Mouse (Mus musculus) erythroblast, embryonic 14.5 days (primary cell): ENCODE data around the gene Plekhf1.

Experiments used
- GATA1 ChIP-seq: IDR thresholded peaks from 2 replicates; pipeline ENCODE4 v1.6.1; 2012; ENCODE audit warnings: low read length, inconsistent platforms, mixed read lengths
- TAL1 ChIP-seq: IDR thresholded peaks from 3 replicates; pipeline ENCODE4 v1.6.1; 2012; ENCODE audit warnings: low read length, inconsistent platforms, mixed read lengths

DNA sequence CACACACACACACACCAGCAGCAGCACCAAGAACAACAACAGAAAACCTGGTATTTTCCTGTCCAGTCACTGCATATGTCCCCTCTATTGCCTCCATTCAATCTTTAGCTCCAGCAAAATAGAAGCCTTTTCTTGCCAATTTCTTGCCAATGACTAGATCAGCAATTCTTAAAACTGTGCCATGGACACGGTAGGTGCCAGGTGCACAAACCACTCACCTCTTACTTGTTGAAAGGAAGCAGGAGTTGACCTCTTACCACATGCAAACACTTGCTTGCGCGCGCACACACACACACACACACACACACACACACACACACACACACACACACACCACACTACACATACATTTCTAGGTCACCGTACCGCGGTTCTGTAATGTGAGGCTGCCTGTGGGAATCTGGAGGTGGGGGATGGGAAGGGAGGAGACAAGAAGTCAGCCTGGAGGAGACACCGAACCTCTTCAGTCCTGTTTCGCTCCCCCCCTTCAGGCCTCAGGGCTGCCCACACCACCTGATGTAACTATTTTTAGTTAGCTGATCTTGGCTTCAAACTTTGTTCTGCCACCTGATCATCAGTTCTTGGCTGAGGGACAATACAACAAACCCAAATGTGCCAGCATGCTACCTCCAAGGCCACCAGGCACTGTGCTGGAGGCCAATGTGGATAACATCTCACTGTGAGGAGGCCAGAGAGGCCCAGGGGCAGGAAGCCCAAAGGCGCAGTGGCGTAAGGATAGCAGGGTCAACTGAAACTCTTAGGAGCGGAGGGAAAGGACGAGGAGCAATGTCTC lies 3.0 kb downstream of the Plekhf1 start:
- TF ChIP-seq TAL1 (no peak), GATA1 (no peak)
